Comparison of ENCODE assay signal across 8 mouse cellular contexts in the genomic region with DNA sequence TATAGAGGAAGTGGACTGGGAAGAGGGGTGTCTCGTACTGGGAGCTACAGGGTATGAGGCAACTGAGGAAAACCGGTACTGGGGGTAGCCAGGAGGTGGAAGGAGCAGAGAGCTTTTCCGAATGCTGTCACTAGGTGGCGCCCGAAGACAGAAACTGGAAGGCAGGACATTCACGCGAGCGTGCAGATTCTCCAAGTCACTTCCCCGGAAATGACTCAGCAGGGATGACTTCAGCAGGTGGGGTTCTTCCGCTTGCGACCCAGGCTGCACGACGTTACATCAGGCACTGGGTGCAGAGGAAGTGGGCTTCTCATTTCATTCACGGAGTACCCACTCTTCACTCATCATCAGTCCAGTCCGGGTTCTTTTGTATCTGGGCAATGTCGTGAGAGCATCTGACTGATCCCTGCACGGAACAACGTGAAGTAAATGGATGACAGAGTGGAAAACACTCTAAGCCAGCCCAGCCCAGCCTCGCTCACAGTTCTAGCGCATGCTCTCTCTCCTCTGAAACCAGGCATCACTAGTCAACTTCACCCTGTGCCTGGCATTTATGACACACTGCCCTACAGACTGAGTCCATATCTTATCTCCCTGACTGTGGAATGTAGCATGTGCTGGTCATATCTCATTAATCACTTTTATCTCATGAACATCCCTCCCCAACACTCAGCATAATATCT. TPM values are rescaled to one million over a fixed set of nuclear protein-coding genes. Genes with fewer than 3 reads are reported as not detected.
A peak's percentile ranks its signal among the peaks of the same experiment; 100 is the strongest.
DNase-seq lines count a peak whose midpoint lies in the region; ATAC-seq lines count a peak whose summit lies in the region.

No protein-coding gene starts in this region.

- DNase-seq in c-Kit-negative CD71-positive TER-119-positive erythroid progenitor cells, embryonic 14.5 days (ENCODE audit: low read depth, low spot score), result peak; percentile 46
- peak; percentile 89 for DNase-seq in forebrain, embryonic 10.5 days (ENCODE audit: extremely low spot score, low spot score)
- DNase-seq in kidney, postnatal 36 days, result peak; percentile 93 to 96
- DNase-seq in telencephalon, adult 2 months (ENCODE audit: low read depth, low spot score), result peak; percentile 97

- 24% methylated on average over 20 of the region's 20 CpGs for WGBS in forebrain, embryonic 10.5 days
- 8% methylated on average over 20 of the region's 20 CpGs for WGBS in heart, embryonic 16.5 days
- 7% methylated on average over 20 of the region's 20 CpGs for WGBS in liver, embryonic 15.5 days (ENCODE audit: insufficient replicate concordance)
- 21% methylated on average over 20 of the region's 20 CpGs for WGBS in neural tube, embryonic 12.5 days

- peak overlapping the region; percentile 83 for H3K27ac ChIP-seq in forebrain, embryonic 10.5 days
- H3K27ac ChIP-seq in heart, embryonic 16.5 days (ENCODE audit: low read length), result 0 out of 2 replicates have a peak overlapping the region, but pooled peaks have one; percentile 33
- no peak overlapping the region for H3K27ac ChIP-seq in liver, embryonic 15.5 days (replicated peaks)
- no peak overlapping the region for H3K27ac ChIP-seq in neural tube, embryonic 12.5 days

- H3K4me1 ChIP-seq in forebrain, embryonic 10.5 days, result peaks cover 7% of the 10 kb centered on the region
- H3K4me1 ChIP-seq in heart, embryonic 16.5 days (ENCODE audit: control insufficient read depth, insufficient read depth, low read length), result peaks cover 5% of the 10 kb centered on the region
- peaks cover 5% of the 10 kb centered on the region for H3K4me1 ChIP-seq in liver, embryonic 15.5 days (replicated peaks)
- H3K4me1 ChIP-seq in neural tube, embryonic 12.5 days, result no peaks in the 10 kb centered on the region

- 0 out of 2 replicates have a peak, but pooled peaks cover 4% of the 10 kb centered on the region for H3K9me3 ChIP-seq in forebrain, embryonic 10.5 days
- H3K9me3 ChIP-seq in heart, embryonic 16.5 days (replicated peaks; ENCODE audit: control insufficient read depth, low read length), result peaks cover 4% of the 10 kb centered on the region
- H3K9me3 ChIP-seq in liver, embryonic 15.5 days (replicated peaks), result no peaks in the 10 kb centered on the region
- 0 out of 2 replicates have a peak, but pooled peaks cover 5% of the 10 kb centered on the region for H3K9me3 ChIP-seq in neural tube, embryonic 12.5 days

- H3K9ac ChIP-seq in heart, embryonic 16.5 days (ENCODE audit: low read length), result peak overlapping the region; percentile 55
- H3K9ac ChIP-seq in liver, embryonic 15.5 days, result no peak overlapping the region
- no peak overlapping the region for H3K9ac ChIP-seq in neural tube, embryonic 12.5 days

- ATAC-seq in CD4-positive, CD25-positive, alpha-beta regulatory T cell, adult 4 months, result peak; percentile 91
- ATAC-seq in heart, embryonic 16.5 days (replicated peaks; ENCODE audit: extremely low read depth, insufficient read depth, low FRiP score), result peak; percentile 84
- peak; percentile 28; the same call in 1 of the 2 replicates for ATAC-seq in liver, embryonic 15.5 days (ENCODE audit: insufficient read depth)
- ATAC-seq in neural tube, embryonic 12.5 days (ENCODE audit: low FRiP score, low read depth), result peak; percentile 50

- peak overlapping the region; percentile 45 for H3K4me3 ChIP-seq in forebrain, embryonic 10.5 days
- H3K4me3 ChIP-seq in heart, embryonic 16.5 days (ENCODE audit: low read length), result peak overlapping the region; percentile 46
- H3K4me3 ChIP-seq in liver, embryonic 15.5 days (replicated peaks), result no peak overlapping the region; the same call in 1 of the 2 replicates
- H3K4me3 ChIP-seq in neural tube, embryonic 12.5 days, result no peak overlapping the region

- H3K36me3 ChIP-seq in forebrain, embryonic 10.5 days (replicated peaks), result no peaks in the 10 kb centered on the region
- H3K36me3 ChIP-seq in heart, embryonic 16.5 days (ENCODE audit: control insufficient read depth, insufficient read depth), result no peaks in the 10 kb centered on the region
- H3K36me3 ChIP-seq in liver, embryonic 15.5 days (replicated peaks), result no peaks in the 10 kb centered on the region
- H3K36me3 ChIP-seq in neural tube, embryonic 12.5 days, result no peaks in the 10 kb centered on the region

- H3K4me2 ChIP-seq in heart, embryonic 16.5 days (ENCODE audit: low read depth, low read length), result peak overlapping the region; percentile 70
- peak overlapping the region; percentile 53 for H3K4me2 ChIP-seq in liver, embryonic 15.5 days
- peak overlapping the region; percentile 56 for H3K4me2 ChIP-seq in neural tube, embryonic 12.5 days (replicated peaks)

- H3K27me3 ChIP-seq in forebrain, embryonic 10.5 days (ENCODE audit: poor library complexity, severe bottlenecking), result 0 out of 2 replicates have a peak, but pooled peaks cover 6% of the 10 kb centered on the region
- H3K27me3 ChIP-seq in heart, embryonic 16.5 days (ENCODE audit: control insufficient read depth, insufficient read depth, low read length), result no peaks in the 10 kb centered on the region
- H3K27me3 ChIP-seq in liver, embryonic 15.5 days, result no peaks in the 10 kb centered on the region
- H3K27me3 ChIP-seq in neural tube, embryonic 12.5 days (replicated peaks), result no peaks in the 10 kb centered on the region

RNA-seq across cellular contexts. Expression of a gene that starts 18.3 kb away (rescaled TPM):
- polyA plus RNA-seq in CD4-positive, CD25-positive, alpha-beta regulatory T cell, adult 4 months (2017; shearing (Covaris generic)), result 1 to 10 TPM; 5.2 to 7.1 TPM
- polyA plus RNA-seq in forebrain, embryonic 10.5 days (2016; fragmentation: Nextera tagmentation; extraction: Ambion mirVana), result 0.12 TPM in 1 of 2 replicates, not detected in the other
- polyA plus RNA-seq in heart, embryonic 16.5 days (2015; fragmentation: Nextera tagmentation; extraction: Ambion mirVana), result 0.16 and 0.20 TPM in 2 replicates
- not detected in 2 replicates for polyA plus RNA-seq in liver, embryonic 15.5 days (2015; fragmentation: Nextera tagmentation; extraction: Ambion mirVana)
- polyA plus RNA-seq in neural tube, embryonic 12.5 days (2016; fragmentation: Nextera tagmentation; extraction: Ambion mirVana), result 0.05 and 0.10 TPM in 2 replicates

RNA-seq across cellular contexts. Expression of a gene that starts 31.6 kb away (rescaled TPM):
- polyA plus RNA-seq in CD4-positive, CD25-positive, alpha-beta regulatory T cell, adult 4 months (2017; shearing (Covaris generic)), result 10 to 100 TPM; 38.8 to 66.0 TPM
- polyA plus RNA-seq in forebrain, embryonic 10.5 days (2016; fragmentation: Nextera tagmentation; extraction: Ambion mirVana), result 0.42 and 0.50 TPM in 2 replicates
- polyA plus RNA-seq in heart, embryonic 16.5 days (2015; fragmentation: Nextera tagmentation; extraction: Ambion mirVana), result 1.2 and 1.7 TPM in 2 replicates
- 1.9 and 2.4 TPM in 2 replicates for polyA plus RNA-seq in liver, embryonic 15.5 days (2015; fragmentation: Nextera tagmentation; extraction: Ambion mirVana)
- polyA plus RNA-seq in neural tube, embryonic 12.5 days (2016; fragmentation: Nextera tagmentation; extraction: Ambion mirVana), result 0.72 and 1.2 TPM in 2 replicates

Comparison
In these comparisons a context has a peak if more than half of its experiments do, and no peak if none do; other contexts are left out.
1. ATAC-seq: peak in every context shown above with its lines; median percentile 91 in CD4-positive, CD25-positive, alpha-beta regulatory T cell, adult 4 months; 84 in heart, embryonic 16.5 days; 50 in neural tube, embryonic 12.5 days; 28 in liver, embryonic 15.5 days.
2. DNase-seq: peak in every context shown above with its lines; median percentile 97 in telencephalon, adult 2 months; 94 in kidney, postnatal 36 days; 89 in forebrain, embryonic 10.5 days; 46 in c-Kit-negative CD71-positive TER-119-positive erythroid progenitor cells, embryonic 14.5 days.
3. H3K27ac ChIP-seq: peak in forebrain, embryonic 10.5 days (single experiment) and heart, embryonic 16.5 days (single experiment); none in liver, embryonic 15.5 days (single experiment) and neural tube, embryonic 12.5 days (single experiment).
4. H3K4me3 ChIP-seq: peak in forebrain, embryonic 10.5 days (single experiment) and heart, embryonic 16.5 days (single experiment); none in liver, embryonic 15.5 days (single experiment) and neural tube, embryonic 12.5 days (single experiment).
5. RNA of a gene that starts 31.6 kb away (polyA plus RNA-seq): 38.8 to 66.0 TPM in CD4-positive, CD25-positive, alpha-beta regulatory T cell, adult 4 months; 1.9 to 2.4 TPM in liver, embryonic 15.5 days, 1.2 to 1.7 TPM in heart, embryonic 16.5 days, 0.72 to 1.2 TPM in neural tube, embryonic 12.5 days and 0.42 to 0.50 TPM in forebrain, embryonic 10.5 days; every median in the first group is over 10 times any median in the second.
6. Peak in every context shown above with its lines, with median percentiles within 50 percentile points of each other: H3K4me2 ChIP-seq.